Mouse (Mus musculus): Measurements from ENCODE around the gene Qprt. TPM values are rescaled to one million over a fixed set of nuclear protein-coding genes. Genes with fewer than 3 reads are reported as not detected.

Qprt gene
- 5.4 and 5.5 TPM in 2 replicates for polyA plus RNA-seq (2014; fragmentation: Nextera tagmentation; extraction: Ambion mirVana)

DNA sequence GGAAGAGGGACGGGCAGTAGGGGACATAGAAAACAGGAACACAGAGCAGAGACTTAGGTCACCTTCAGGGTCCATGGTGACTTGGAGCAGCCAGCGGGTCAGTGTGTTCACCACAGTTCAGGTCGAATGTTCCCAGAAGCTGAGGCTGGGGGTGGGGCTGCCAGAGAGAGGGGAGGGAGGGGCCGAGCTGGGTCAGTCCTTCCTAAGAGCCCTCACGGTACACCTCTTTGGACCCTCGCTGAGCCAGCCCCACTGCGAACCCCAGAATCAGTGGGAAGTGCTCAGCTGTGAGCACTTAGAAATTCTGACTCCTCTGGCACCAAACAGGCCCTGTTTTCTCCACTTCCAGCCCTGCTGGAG, at the start of gene Qprt:
TSS of gene Qprt (minus strand) at position 316 of the 360 bp plus-strand sequence.
- Histone ChIP-seq H3K36me3 (ENCODE audit: control insufficient read depth, insufficient read depth, low read length) (no peaks in the 10 kb centered on the region), H3K4me2 (ENCODE audit: low read depth, low read length, severe bottlenecking) (peak within 1 kb of the TSS; percentile 39), H3K9me3 (ENCODE audit: control insufficient read depth, low read length) (no peaks in the 10 kb centered on the region; the same call in 1 of the 2 replicates), H3K4me3 (ENCODE audit: low read depth, low read length) (peak within 1 kb of the TSS; percentile 5; the same call in 1 of the 2 replicates), H3K27ac (ENCODE audit: low read depth, low read length) (no peak within 1 kb of the TSS), H3K9ac (ENCODE audit: low read length) (peak within 1 kb of the TSS; percentile 24), H3K27me3 (ENCODE audit: control insufficient read depth, insufficient read depth, low read length) (peaks cover 2% of the 10 kb centered on the region; the same call in 1 of the 2 replicates), H3K4me1 (replicated peaks; ENCODE audit: control insufficient read depth, insufficient read depth, low read length) (no peaks in the 10 kb centered on the region; the same call in 1 of the 2 replicates)
- WGBS: 12% methylated on average over 7 of the region's 7 CpGs
- ATAC-seq (replicated peaks; ENCODE audit: low FRiP score) (no peak), DNase-seq (ENCODE audit: low spot score) (peak; percentile 55)

DNA sequence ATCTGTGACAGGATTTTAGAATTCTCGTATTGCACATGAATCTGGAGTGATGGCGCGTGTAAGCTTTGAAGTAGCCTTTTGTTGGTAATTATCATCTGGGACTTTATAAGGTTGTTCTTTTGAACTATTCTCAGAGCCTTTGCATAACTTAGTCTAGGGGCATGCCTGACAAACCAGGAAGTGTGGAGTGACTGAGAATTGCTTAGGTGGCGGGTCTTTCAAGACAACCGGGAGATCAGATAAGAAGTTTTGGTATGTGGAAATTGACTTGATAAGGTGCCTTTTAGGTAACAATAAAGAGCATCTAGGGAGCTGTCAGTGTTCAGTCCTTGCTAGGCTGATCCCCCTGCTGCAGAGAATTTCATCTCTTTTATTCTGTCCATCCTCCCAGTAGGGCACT, 44.5 kb upstream of the Qprt start:
- no peak for ATAC-seq (replicated peaks; ENCODE audit: low FRiP score)
- no peaks in the 10 kb centered on the region for H3K27me3 ChIP-seq (ENCODE audit: control insufficient read depth, insufficient read depth, low read length)
- WGBS: 91% methylated on average over 5 of the region's 5 CpGs

DNA sequence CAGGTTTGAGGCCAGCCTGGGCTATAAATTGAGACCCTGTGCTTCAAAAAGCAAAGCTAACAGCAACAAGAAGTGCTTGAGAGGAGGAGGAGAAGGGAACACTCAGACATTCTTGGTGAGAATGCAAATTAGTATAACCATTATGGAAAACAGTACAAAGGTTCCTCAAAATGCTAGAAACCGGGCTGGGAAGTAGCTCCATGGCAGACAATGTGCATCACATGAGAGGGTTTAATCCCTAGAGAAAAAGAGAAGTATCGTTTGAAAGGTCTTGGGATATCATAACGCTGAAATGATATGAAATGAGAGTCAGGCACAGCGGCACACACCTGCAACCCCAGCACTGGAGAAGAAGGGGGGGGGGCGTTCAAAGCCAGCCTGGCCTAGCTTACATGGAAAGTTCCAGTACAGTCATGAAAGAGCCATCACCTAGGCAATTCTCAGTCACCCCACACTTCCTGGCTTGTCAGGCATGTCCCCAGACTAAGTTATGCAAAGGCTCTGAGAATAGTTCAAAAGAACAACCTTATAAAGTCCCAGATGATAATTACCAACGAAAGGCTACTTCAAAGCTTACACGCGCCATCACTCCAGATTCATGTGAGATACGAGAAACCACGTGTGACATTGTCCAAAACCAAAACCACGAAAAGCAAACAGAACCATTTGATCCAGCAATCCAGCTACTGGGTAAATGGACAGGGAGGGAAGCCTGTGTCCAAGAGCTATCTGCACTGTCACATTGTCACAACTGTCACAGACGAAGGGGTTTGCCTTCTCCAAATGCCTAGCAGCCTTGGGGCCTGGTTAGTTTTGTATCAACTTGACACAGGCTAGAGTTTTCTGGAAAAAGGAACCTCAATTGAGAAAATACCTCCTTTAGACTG, 43.8 kb upstream of the Qprt start:
- no peak for ATAC-seq (replicated peaks; ENCODE audit: low FRiP score)
- H3K27me3 ChIP-seq (ENCODE audit: control insufficient read depth, insufficient read depth, low read length): no peaks in the 10 kb centered on the region
- no peaks in the 10 kb centered on the region for H3K36me3 ChIP-seq (ENCODE audit: control insufficient read depth, insufficient read depth, low read length)
- no peaks in the 10 kb centered on the region for H3K9me3 ChIP-seq (ENCODE audit: control insufficient read depth, low read length)
- H3K4me1 ChIP-seq (replicated peaks; ENCODE audit: control insufficient read depth, insufficient read depth, low read length): no peaks in the 10 kb centered on the region
- no peak overlapping the region for H3K4me2 ChIP-seq (ENCODE audit: low read depth, low read length, severe bottlenecking)
- no peak overlapping the region for H3K27ac ChIP-seq (ENCODE audit: low read depth, low read length)
- no peak overlapping the region for H3K4me3 ChIP-seq (ENCODE audit: low read depth, low read length)
- no peak overlapping the region for H3K9ac ChIP-seq (ENCODE audit: low read length)
- 87% methylated on average over 12 of the region's 12 CpGs for WGBS
- no peak for DNase-seq (ENCODE audit: low spot score)

More for the DNA sequence above, 44.5 kb upstream of the Qprt start:
- Histone ChIP-seq H3K36me3 (ENCODE audit: control insufficient read depth, insufficient read depth, low read length) (no peaks in the 10 kb centered on the region), H3K9ac (ENCODE audit: low read length) (no peak overlapping the region), H3K4me3 (ENCODE audit: low read depth, low read length) (no peak overlapping the region), H3K4me1 (replicated peaks; ENCODE audit: control insufficient read depth, insufficient read depth, low read length) (no peaks in the 10 kb centered on the region), H3K27ac (ENCODE audit: low read depth, low read length) (no peak overlapping the region), H3K4me2 (ENCODE audit: low read depth, low read length, severe bottlenecking) (no peak overlapping the region), H3K9me3 (ENCODE audit: control insufficient read depth, low read length) (no peaks in the 10 kb centered on the region)
- DNase-seq (ENCODE audit: low spot score): no peak

DNA sequence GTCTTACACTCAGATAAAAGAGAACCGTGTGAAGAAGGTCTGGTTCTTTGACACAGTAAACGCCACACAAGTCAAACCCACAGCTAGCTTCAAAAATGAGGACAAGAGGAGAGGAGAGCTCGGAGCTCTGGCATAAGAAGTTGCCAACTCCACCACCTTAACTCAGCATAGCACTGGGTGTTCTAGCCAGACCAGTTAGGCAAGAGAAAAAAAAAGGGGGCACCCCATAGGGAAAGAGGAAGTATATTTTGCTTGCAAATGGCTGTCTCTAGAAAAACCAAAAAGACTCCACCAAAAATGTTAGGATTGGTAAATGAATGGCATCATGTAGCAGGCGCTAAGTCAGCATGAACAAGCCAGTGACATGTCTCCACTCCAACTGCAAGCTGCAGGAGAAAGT, 42.0 kb upstream of the Qprt start:
- H3K4me3 ChIP-seq (ENCODE audit: low read depth, low read length): no peak overlapping the region
- H3K4me2 ChIP-seq (ENCODE audit: low read depth, low read length, severe bottlenecking): no peak overlapping the region
- no peaks in the 10 kb centered on the region for H3K4me1 ChIP-seq (replicated peaks; ENCODE audit: control insufficient read depth, insufficient read depth, low read length)
- no peak for ATAC-seq (replicated peaks; ENCODE audit: low FRiP score)
- 84% methylated on average over 4 of the region's 4 CpGs for WGBS
- H3K9ac ChIP-seq (ENCODE audit: low read length): no peak overlapping the region
- DNase-seq (ENCODE audit: low spot score): no peak
- H3K9me3 ChIP-seq (ENCODE audit: control insufficient read depth, low read length): no peaks in the 10 kb centered on the region
- no peak overlapping the region for H3K27ac ChIP-seq (ENCODE audit: low read depth, low read length)
- H3K36me3 ChIP-seq (ENCODE audit: control insufficient read depth, insufficient read depth, low read length): no peaks in the 10 kb centered on the region
- H3K27me3 ChIP-seq (ENCODE audit: control insufficient read depth, insufficient read depth, low read length): no peaks in the 10 kb centered on the region

- Histone ChIP-seq H3K36me3 (ENCODE audit: control insufficient read depth, insufficient read depth, low read length) (no peaks in the 10 kb centered on the region), H3K4me2 (ENCODE audit: low read depth, low read length, severe bottlenecking) (no peak overlapping the region), H3K27ac (ENCODE audit: low read depth, low read length) (no peak overlapping the region), H3K27me3 (ENCODE audit: control insufficient read depth, insufficient read depth, low read length) (no peaks in the 10 kb centered on the region), H3K9me3 (ENCODE audit: control insufficient read depth, low read length) (no peaks in the 10 kb centered on the region), H3K4me3 (ENCODE audit: low read depth, low read length) (no peak overlapping the region), H3K4me1 (replicated peaks; ENCODE audit: control insufficient read depth, insufficient read depth, low read length) (no peaks in the 10 kb centered on the region), H3K9ac (ENCODE audit: low read length) (no peak overlapping the region)
- no peak for DNase-seq (ENCODE audit: low spot score)
- 90% methylated on average over 5 of the region's 5 CpGs for WGBS
- ATAC-seq (replicated peaks; ENCODE audit: low FRiP score): no peak
Observed at GRCm38 (mm10) chr7:127162546-127162945, 40.5 kb upstream of the Qprt start.

DNA sequence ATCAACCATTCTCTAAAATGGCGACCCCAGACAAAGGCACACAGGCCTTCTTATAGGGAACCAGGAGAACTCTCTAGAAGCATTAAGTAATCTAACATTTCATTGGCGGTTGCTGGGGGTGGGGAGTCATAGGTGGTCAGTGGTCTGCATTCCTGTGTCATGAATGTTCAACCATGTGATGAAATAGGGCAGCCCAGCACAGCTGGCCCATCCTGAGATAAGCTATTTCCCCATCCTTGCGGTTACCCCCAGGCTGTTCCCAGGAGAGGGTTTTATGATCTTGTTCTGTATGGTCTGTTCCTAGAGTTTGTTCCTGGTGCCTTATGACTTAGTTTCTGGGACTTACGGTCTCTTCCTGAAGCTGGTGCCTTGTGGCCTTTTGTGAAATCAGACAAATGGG, 35.5 kb upstream of the Qprt start:
- H3K4me1 ChIP-seq (replicated peaks; ENCODE audit: control insufficient read depth, insufficient read depth, low read length): no peaks in the 10 kb centered on the region
- WGBS: 88% methylated on average over 4 of the region's 4 CpGs
- no peak overlapping the region for H3K27ac ChIP-seq (ENCODE audit: low read depth, low read length)
- H3K9ac ChIP-seq (ENCODE audit: low read length): no peak overlapping the region
- H3K9me3 ChIP-seq (ENCODE audit: control insufficient read depth, low read length): no peaks in the 10 kb centered on the region
- no peaks in the 10 kb centered on the region for H3K27me3 ChIP-seq (ENCODE audit: control insufficient read depth, insufficient read depth, low read length)
- H3K4me2 ChIP-seq (ENCODE audit: low read depth, low read length, severe bottlenecking): no peak overlapping the region
- no peaks in the 10 kb centered on the region for H3K36me3 ChIP-seq (ENCODE audit: control insufficient read depth, insufficient read depth, low read length)
- ATAC-seq (replicated peaks; ENCODE audit: low FRiP score) (no peak), DNase-seq (ENCODE audit: low spot score) (no peak)
- no peak overlapping the region for H3K4me3 ChIP-seq (ENCODE audit: low read depth, low read length)

DNA sequence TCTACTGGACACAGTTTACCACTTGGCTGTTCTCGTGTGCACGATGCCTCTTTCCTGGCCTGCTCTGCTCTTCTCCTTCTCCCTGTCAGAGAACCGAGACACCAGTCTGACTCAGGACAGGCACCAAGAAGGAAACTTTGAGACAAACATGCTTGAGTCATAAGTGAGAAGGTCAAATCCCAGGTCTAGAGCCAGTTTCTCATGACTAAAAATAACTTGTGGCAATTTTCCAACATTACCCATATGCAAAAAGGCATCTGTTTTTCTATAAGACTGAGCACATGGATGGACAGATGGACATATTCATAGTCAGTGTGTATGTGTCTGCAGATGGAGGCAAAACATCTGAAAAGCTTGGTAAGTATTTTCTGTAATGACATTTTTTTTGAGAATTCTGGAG, 31.5 kb upstream of the Qprt start:
- H3K9ac ChIP-seq (ENCODE audit: low read length): no peak overlapping the region
- H3K27me3 ChIP-seq (ENCODE audit: control insufficient read depth, insufficient read depth, low read length): no peaks in the 10 kb centered on the region
- no peaks in the 10 kb centered on the region for H3K9me3 ChIP-seq (ENCODE audit: control insufficient read depth, low read length)
- H3K4me3 ChIP-seq (ENCODE audit: low read depth, low read length): no peak overlapping the region
- no peaks in the 10 kb centered on the region for H3K4me1 ChIP-seq (replicated peaks; ENCODE audit: control insufficient read depth, insufficient read depth, low read length)
- H3K36me3 ChIP-seq (ENCODE audit: control insufficient read depth, insufficient read depth, low read length): no peaks in the 10 kb centered on the region
- no peak overlapping the region for H3K27ac ChIP-seq (ENCODE audit: low read depth, low read length)
- ATAC-seq (replicated peaks; ENCODE audit: low FRiP score): no peak
- 84% methylated on average over 3 of the region's 3 CpGs for WGBS
- no peak overlapping the region for H3K4me2 ChIP-seq (ENCODE audit: low read depth, low read length, severe bottlenecking)
- no peak for DNase-seq (ENCODE audit: low spot score)

- H3K36me3 ChIP-seq (ENCODE audit: control insufficient read depth, insufficient read depth, low read length): no peaks in the 10 kb centered on the region
- H3K4me1 ChIP-seq (replicated peaks; ENCODE audit: control insufficient read depth, insufficient read depth, low read length): no peaks in the 10 kb centered on the region
- no peaks in the 10 kb centered on the region for H3K27me3 ChIP-seq (ENCODE audit: control insufficient read depth, insufficient read depth, low read length)
- 87% methylated on average over 6 of the region's 6 CpGs for WGBS
- H3K4me2 ChIP-seq (ENCODE audit: low read depth, low read length, severe bottlenecking): no peak overlapping the region
- no peak overlapping the region for H3K9ac ChIP-seq (ENCODE audit: low read length)
- H3K27ac ChIP-seq (ENCODE audit: low read depth, low read length): no peak overlapping the region
- ATAC-seq (replicated peaks; ENCODE audit: low FRiP score) (no peak), DNase-seq (ENCODE audit: low spot score) (no peak)
- H3K9me3 ChIP-seq (ENCODE audit: control insufficient read depth, low read length): no peaks in the 10 kb centered on the region
- H3K4me3 ChIP-seq (ENCODE audit: low read depth, low read length): no peak overlapping the region
Observed at GRCm38 (mm10) chr7:127152464-127152863, 30.4 kb upstream of the Qprt start.

- DNase-seq (ENCODE audit: low spot score) (no peak), ATAC-seq (replicated peaks; ENCODE audit: low FRiP score) (no peak)
- Histone ChIP-seq H3K4me1 (replicated peaks; ENCODE audit: control insufficient read depth, insufficient read depth, low read length) (no peaks in the 10 kb centered on the region), H3K9ac (ENCODE audit: low read length) (no peak overlapping the region), H3K36me3 (ENCODE audit: control insufficient read depth, insufficient read depth, low read length) (no peaks in the 10 kb centered on the region), H3K4me3 (ENCODE audit: low read depth, low read length) (no peak overlapping the region), H3K9me3 (ENCODE audit: control insufficient read depth, low read length) (no peaks in the 10 kb centered on the region), H3K4me2 (ENCODE audit: low read depth, low read length, severe bottlenecking) (no peak overlapping the region), H3K27ac (ENCODE audit: low read depth, low read length) (no peak overlapping the region), H3K27me3 (ENCODE audit: control insufficient read depth, insufficient read depth, low read length) (no peaks in the 10 kb centered on the region)
- 83% methylated on average over 3 of the region's 3 CpGs for WGBS
Observed at GRCm38 (mm10) chr7:127147901-127148300, 25.9 kb upstream of the Qprt start.

All from forebrain, embryonic 11.5 days (tissue).